Mouse (Mus musculus): Measurements from ENCODE around the gene Podn. TPM values are rescaled to one million over a fixed set of nuclear protein-coding genes. Genes with fewer than 3 reads are reported as not detected.

Gene Podn
- total RNA-seq, 2 experiments from 2014 or later: 8.7 to 10.4 TPM

GRCm38 (mm10) chr4:108059601-108060379, 36.5 kb downstream of the Podn start:
- intact Hi-C loops (cut with DNase I): loop anchor here (1.0 to 2.0 kb wide), 3 partner anchors 27 to 122 kb away; no protein-coding TSS in a partner anchor
- peak; percentile 30 to 49 for DNase-seq (ENCODE audit: extremely low spot score in 1 of 2, low spot score in 2 of 2)
- Histone ChIP-seq H3K4me3 (no peak overlapping the region), H3K27ac (peak overlapping the region; percentile 90)
- TF ChIP-seq CTCF (IDR thresholded peaks at IDR 0.05): no peak

GRCm38 (mm10) chr4:108058166-108058565, 38.1 kb downstream of the Podn start:
- no peak overlapping the region for H3K4me3 ChIP-seq
- H3K27ac ChIP-seq: peak overlapping the region; percentile 90
- intact Hi-C loops (cut with DNase I): loop anchor here (2.0 kb wide), 2 partner anchors 25 to 73 kb away; no protein-coding TSS in a partner anchor
- peak; percentile 29 to 53 for DNase-seq (ENCODE audit: extremely low spot score in 1 of 2, low spot score in 2 of 2)
- TF ChIP-seq CTCF (IDR thresholded peaks at IDR 0.05): no peak

GRCm38 (mm10) chr4:108057247-108057646, 39.0 kb downstream of the Podn start:
- Histone ChIP-seq H3K27ac (peak overlapping the region; percentile 57; the same call in 1 of the 2 replicates), H3K4me3 (no peak overlapping the region)
- intact Hi-C loops (cut with DNase I): no loop called here
- no peak for DNase-seq (ENCODE audit: extremely low spot score in 1 of 2, low spot score in 2 of 2)
- TF ChIP-seq CTCF (IDR thresholded peaks at IDR 0.05): no peak

- intact Hi-C loops (cut with DNase I): no loop called here
- DNase-seq (ENCODE audit: extremely low spot score in 1 of 2, low spot score in 2 of 2): no peak
Measured at GRCm38 (mm10) chr4:108055873-108056272, 40.4 kb downstream of the Podn start.

GRCm38 (mm10) chr4:108052673-108053072, 43.6 kb downstream of the Podn start:
- DNase-seq (ENCODE audit: extremely low spot score in 1 of 2, low spot score in 2 of 2): no peak
- Histone ChIP-seq H3K27ac (no peak overlapping the region), H3K4me3 (no peak overlapping the region)
- no peak for TF ChIP-seq CTCF (IDR thresholded peaks at IDR 0.05)
- intact Hi-C loops (cut with DNase I): no loop called here

More at GRCm38 (mm10) chr4:108055873-108056272, 40.4 kb downstream of the Podn start:
- Histone ChIP-seq H3K27ac (no peak overlapping the region), H3K4me3 (no peak overlapping the region)
- TF ChIP-seq CTCF (IDR thresholded peaks at IDR 0.05): no peak

DNA sequence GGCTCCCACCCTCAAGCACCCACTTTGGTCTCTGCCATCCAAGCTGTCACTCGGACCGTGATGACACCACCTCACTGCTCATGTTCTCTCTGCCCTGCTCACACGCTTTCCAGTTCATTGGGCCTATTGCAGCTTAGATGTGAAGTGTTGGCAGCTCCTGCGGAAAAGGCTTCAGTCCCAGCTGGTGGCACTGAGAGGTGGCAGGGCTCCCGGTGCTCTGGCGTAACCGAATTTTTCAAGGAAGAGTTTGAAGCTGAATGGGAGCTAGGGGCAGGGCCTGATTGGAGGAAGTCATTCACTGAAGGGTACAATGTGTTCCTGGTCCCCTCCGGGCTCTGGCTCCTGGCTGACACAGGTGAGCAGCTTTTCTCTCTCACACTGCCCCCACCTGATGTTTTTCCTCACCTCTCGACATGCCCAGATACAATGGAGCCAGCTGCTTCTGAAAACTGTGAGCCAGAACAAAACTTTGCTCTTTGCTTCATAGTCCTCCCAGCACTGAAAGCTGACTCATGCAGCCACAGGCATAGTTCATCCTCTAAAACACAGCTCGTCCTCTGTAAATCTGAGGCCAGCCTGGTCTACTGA, 44.5 kb downstream of the Podn start:
- intact Hi-C loops (cut with DNase I): no loop called here
- DNase-seq (ENCODE audit: extremely low spot score in 1 of 2, low spot score in 2 of 2): peak in 1 of 2 experiments; percentile 17
- H3K4me3 ChIP-seq: no peak overlapping the region
- peak overlapping the region; percentile 24 for H3K27ac ChIP-seq
- TF ChIP-seq CTCF (IDR thresholded peaks at IDR 0.05): no peak

GRCm38 (mm10) chr4:108046136-108046535, 50.1 kb downstream of the Podn start:
- no peak for DNase-seq (ENCODE audit: extremely low spot score in 1 of 2, low spot score in 2 of 2)
- Histone ChIP-seq H3K27ac (no peak overlapping the region), H3K4me3 (no peak overlapping the region)
- intact Hi-C loops (cut with DNase I): no loop called here
- no peak for TF ChIP-seq CTCF (IDR thresholded peaks at IDR 0.05)

DNA sequence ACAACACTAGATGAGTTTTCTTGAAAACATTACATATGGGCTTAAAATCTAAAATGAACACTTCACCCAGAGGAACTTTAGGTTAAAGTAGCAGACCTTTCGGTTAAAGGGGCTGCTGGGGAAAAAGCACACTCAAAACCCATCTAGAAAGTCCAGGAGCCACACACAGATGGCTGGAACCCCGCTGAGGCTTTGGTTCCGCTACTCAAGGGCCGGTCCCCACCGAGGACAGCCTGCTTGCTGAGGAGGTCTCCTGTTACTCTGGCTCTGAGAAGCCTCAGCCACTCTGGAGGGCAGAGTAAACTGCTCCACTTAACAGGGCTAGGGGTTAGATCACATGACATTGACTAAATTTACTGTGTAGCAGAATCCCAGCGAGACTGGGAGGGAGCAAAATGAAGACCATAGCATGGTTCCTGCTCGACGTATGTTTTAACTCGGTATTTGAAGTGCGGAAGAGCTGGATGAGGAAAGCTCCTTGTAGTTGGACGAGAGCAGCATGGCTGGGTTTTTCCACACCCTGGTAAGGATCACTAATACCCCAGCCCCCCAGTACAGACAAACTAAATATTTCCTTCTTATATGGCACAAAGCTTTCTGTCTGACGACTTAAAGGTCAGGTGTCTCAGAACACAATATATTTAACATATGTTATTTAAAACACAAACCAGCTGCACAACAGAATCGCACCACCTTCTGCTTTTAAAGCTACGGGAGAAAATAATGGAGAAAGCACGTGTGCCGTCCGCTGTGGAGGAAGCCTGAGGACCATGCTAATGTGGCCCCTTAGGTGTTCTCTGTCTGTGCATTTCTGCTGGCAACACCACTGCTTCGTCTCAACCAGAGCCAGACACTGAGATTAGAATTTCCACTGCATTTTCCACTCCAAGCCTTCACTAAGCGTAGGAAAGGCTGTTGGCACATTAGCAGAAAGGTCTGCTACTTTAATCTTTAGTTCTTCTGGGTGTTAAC, 50.8 kb downstream of the Podn start:
- intact Hi-C loops (cut with DNase I): no loop called here
- H3K4me3 ChIP-seq: no peak overlapping the region
- DNase-seq (ENCODE audit: extremely low spot score in 1 of 2, low spot score in 2 of 2): no peak
- no peak for TF ChIP-seq CTCF (IDR thresholded peaks at IDR 0.05)
- H3K27ac ChIP-seq: no peak overlapping the region

DNA sequence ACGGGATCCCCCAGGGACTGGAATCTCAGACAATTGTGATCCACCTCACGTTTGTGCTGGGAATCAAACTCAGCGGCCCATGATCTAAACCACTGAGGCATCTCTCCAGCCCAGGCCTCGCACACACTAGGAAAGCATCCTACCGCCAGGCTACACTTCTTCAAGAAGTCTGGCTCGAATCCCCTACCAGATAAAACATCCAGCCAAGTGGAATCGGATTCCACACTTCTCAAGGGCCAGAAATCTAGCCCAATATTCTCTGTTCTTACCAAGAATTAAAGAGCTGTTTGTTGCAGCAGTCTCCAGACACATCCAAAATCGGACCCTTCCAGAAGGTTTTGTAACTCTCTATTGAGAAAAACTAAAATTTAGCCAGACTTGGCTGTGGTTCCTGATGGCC, 59.2 kb downstream of the Podn start:
- intact Hi-C loops (cut with DNase I): no loop called here
- TF ChIP-seq CTCF (IDR thresholded peaks at IDR 0.05): no peak
- DNase-seq (ENCODE audit: extremely low spot score in 1 of 2, low spot score in 2 of 2): no peak
- Histone ChIP-seq H3K27ac (no peak overlapping the region), H3K4me3 (no peak overlapping the region)

GRCm38 (mm10) chr4:108033041-108033764, 63.0 kb downstream of the Podn start:
- no peak for TF ChIP-seq CTCF (IDR thresholded peaks at IDR 0.05)
- Histone ChIP-seq H3K27ac (peak overlapping the region; percentile 50; the same call in 1 of the 2 replicates), H3K4me3 (no peak overlapping the region)
- intact Hi-C loops (cut with DNase I): loop anchor here (2.0 kb wide), 3 partner anchors 26 to 48 kb away; no protein-coding TSS in a partner anchor
- no peak for DNase-seq (ENCODE audit: extremely low spot score in 1 of 2, low spot score in 2 of 2)
